Mouse (Mus musculus) liver, postnatal 0 days (tissue): Measurements from ENCODE around the gene Tnni3k. TPM values are rescaled to one million over a fixed set of nuclear protein-coding genes. Genes with fewer than 3 reads are reported as not detected.

ENCODE experiments used
- ATAC-seq: fragments of 200-750 bp; cut with Nextera tagmentation; 2 replicates; pipeline ENCODE4 v1.8.0; 2017; ENCODE audit warnings: mild to moderate bottlenecking, moderate library complexity
- DNase-seq: peaks from one replicate; pipeline ENCODE4 v3.0.0-alpha.2; 2016
- H3K27ac ChIP-seq: fragments of 300-500 bp; sonication (generic); 2 replicates; pipeline ENCODE4 v1.5.1; 2014; ENCODE audit warnings: antibody characterized with exemption, moderate library complexity, mild to moderate bottlenecking, low read depth
- H3K27me3 ChIP-seq: fragments of 300-500 bp; sonication (generic); 2 replicates; pipeline ENCODE4 v1.6.1; 2014; ENCODE audit warnings: low read length, control low read depth, mixed read lengths; ENCODE audit not compliant: insufficient read depth
- H3K36me3 ChIP-seq: fragments of 300-500 bp; sonication (generic); replicated peaks from 2 replicates; pipeline ENCODE4 v1.6.1; 2014; ENCODE audit warnings: mild to moderate bottlenecking, control low read depth, low read length, moderate library complexity, mixed read lengths; ENCODE audit not compliant: insufficient read depth
- H3K4me1 ChIP-seq: fragments of 300-500 bp; sonication (generic); 2 replicates; pipeline ENCODE4 v1.6.1; 2014; ENCODE audit warnings: antibody characterized with exemption, mild to moderate bottlenecking, control low read depth; ENCODE audit not compliant: insufficient read depth
- H3K4me2 ChIP-seq: fragments of 300-500 bp; sonication (generic); 2 replicates; pipeline ENCODE4 v1.6.1; 2014; ENCODE audit warnings: low read depth, mild to moderate bottlenecking, low read length, moderate library complexity, mixed read lengths
- H3K4me3 ChIP-seq: fragments of 300-500 bp; sonication (generic); 2 replicates; pipeline ENCODE4 v1.5.1; 2014; ENCODE audit warnings: low read depth, low read length
- H3K9ac ChIP-seq: fragments of 300-500 bp; sonication (generic); replicated peaks from 2 replicates; pipeline ENCODE4 v1.6.1; 2014; ENCODE audit warnings: mild to moderate bottlenecking, moderate library complexity
- H3K9me3 ChIP-seq: fragments of 300-500 bp; sonication (generic); 2 replicates; pipeline ENCODE4 v1.6.1; 2016; ENCODE audit warnings: mild to moderate bottlenecking, control low read depth, low read length, mixed read lengths
- CTCF ChIP-seq: sonication (generic); IDR thresholded peaks from 2 replicates; pipeline ENCODE4 v1.5.1; 2016; ENCODE audit warnings: antibody characterized with exemption, low read depth
- EP300 ChIP-seq: IDR thresholded peaks from 2 replicates; pipeline ENCODE4 v1.6.1; 2016; ENCODE audit warnings: antibody characterized with exemption, low read depth, mild to moderate bottlenecking
- WGBS: fragments of 180-500 bp; shearing (Covaris S2); extraction: QIAGEN DNeasy Blood & Tissue Kit; methylation state at CpG from one replicate; pipeline ENCODE4 v1.1.7; 2014; ENCODE audit not compliant: insufficient replicate concordance; 5-methylcytosine and 5-hydroxymethylcytosine counted together
- polyA plus RNA-seq: library from polyadenylated mRNA; unstranded; fragments of >200 nt; fragmentation: Nextera tagmentation; extraction: Ambion mirVana; gene quantifications from 2 replicates; pipeline ENCODE4 v1.2.1, GENCODE M21; 2015

The Tnni3k gene
- polyA plus RNA-seq, 1 experiment from 2014 or later, result not detected

DNA sequence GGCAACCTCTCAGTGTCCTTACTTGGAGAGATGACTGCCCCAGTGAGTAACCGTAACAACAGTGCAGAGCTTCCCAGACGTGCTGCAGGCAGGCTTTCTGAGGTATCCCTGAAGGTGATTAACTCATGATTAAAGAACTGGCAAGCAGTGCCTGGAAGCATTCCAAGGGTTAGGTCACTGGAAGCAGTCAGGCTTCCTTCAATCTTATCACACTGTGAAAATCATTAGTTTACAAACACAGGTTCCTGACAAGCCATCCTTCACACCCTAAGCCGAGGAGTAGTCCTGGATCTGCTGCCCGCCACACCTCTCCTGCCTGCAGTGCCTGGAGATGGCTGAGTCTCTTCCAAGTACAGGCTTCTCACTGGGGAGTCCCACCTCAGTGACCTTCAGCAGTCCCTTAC lies 174.7 kb downstream of the Tnni3k start:
- no peak overlapping the region for H3K9ac ChIP-seq
- no peaks in the 10 kb centered on the region for H3K9me3 ChIP-seq
- WGBS, result 57% methylated on average over 4 of the region's 4 CpGs
- H3K36me3 ChIP-seq, result no peaks in the 10 kb centered on the region
- H3K27ac ChIP-seq, result no peak overlapping the region
- H3K4me2 ChIP-seq, result no peak overlapping the region
- ATAC-seq, result no peak
- no peaks in the 10 kb centered on the region for H3K4me1 ChIP-seq
- no peak for TF ChIP-seq EP300
- no peak for TF ChIP-seq CTCF
- DNase-seq, result no peak
- no peaks in the 10 kb centered on the region for H3K27me3 ChIP-seq
- H3K4me3 ChIP-seq, result no peak overlapping the region

GRCm38 (mm10) chr3:154880108-154880507 lies 175.1 kb downstream of the Tnni3k start:
- H3K4me3 ChIP-seq, result no peak overlapping the region
- no peak overlapping the region for H3K4me2 ChIP-seq
- no peak overlapping the region for H3K27ac ChIP-seq
- 69% methylated on average over 5 of the region's 5 CpGs for WGBS
- H3K36me3 ChIP-seq, result no peaks in the 10 kb centered on the region
- no peak for TF ChIP-seq CTCF
- TF ChIP-seq EP300, result no peak
- no peaks in the 10 kb centered on the region for H3K27me3 ChIP-seq
- H3K9ac ChIP-seq, result no peak overlapping the region
- H3K4me1 ChIP-seq, result no peaks in the 10 kb centered on the region
- DNase-seq (no peak), ATAC-seq (no peak)
- H3K9me3 ChIP-seq, result no peaks in the 10 kb centered on the region

DNA sequence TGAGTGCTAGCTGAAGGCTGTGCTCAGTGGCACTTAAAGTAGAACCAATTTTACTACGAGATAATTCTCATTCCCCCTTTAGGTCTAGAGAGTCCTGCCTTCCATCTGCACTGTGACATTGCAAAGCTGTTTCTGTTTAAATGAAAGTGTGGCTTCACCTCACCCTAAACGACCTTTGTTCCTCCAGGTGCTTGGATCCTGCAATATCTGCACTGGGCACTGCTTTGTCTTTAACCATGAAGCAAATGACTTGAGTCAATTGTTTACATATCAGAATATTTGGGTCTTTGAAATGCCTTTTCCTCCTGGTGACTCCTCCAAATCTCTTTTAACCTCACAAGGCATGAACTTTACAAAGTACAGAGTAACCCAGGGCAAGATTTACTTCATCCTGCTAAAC lies 175.7 kb downstream of the Tnni3k start:
- Histone ChIP-seq H3K27ac (no peak overlapping the region), H3K4me2 (no peak overlapping the region), H3K36me3 (no peaks in the 10 kb centered on the region), H3K27me3 (no peaks in the 10 kb centered on the region), H3K9ac (no peak overlapping the region), H3K4me3 (no peak overlapping the region), H3K9me3 (no peaks in the 10 kb centered on the region), H3K4me1 (no peaks in the 10 kb centered on the region)
- DNase-seq (no peak), ATAC-seq (no peak)
- no peak for TF ChIP-seq CTCF
- no peak for TF ChIP-seq EP300
- 33% methylated on average over 2 of the region's 2 CpGs for WGBS

DNA sequence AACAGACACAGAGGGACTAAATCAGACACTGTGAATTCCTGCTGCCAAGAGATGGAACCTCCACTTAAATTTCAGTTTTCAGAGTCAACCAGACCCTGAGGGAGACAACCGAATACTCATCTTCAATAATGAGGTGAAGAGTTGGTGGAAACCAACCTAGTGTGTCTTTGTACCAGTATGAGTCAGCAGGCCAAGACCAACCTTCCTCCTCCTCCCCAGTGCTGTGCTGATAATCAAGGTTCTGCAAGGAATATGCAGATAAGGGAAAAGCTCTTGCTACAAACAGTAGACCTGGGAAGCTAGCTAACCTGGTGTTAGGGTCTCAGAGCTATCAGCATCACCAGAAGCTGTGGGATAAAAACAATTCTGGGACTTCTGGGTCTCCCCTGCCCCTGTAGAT lies 176.1 kb downstream of the Tnni3k start:
- ATAC-seq (no peak), DNase-seq (no peak)
- 71% methylated on average over 1 of the region's 1 CpGs for WGBS
- Histone ChIP-seq H3K4me2 (no peak overlapping the region), H3K4me1 (no peaks in the 10 kb centered on the region), H3K36me3 (no peaks in the 10 kb centered on the region), H3K9me3 (no peaks in the 10 kb centered on the region), H3K27ac (no peak overlapping the region), H3K27me3 (no peaks in the 10 kb centered on the region), H3K4me3 (no peak overlapping the region), H3K9ac (no peak overlapping the region)
- TF ChIP-seq CTCF (no peak), EP300 (no peak)

- TF ChIP-seq EP300 (no peak), CTCF (no peak)
These were observed 186.4 kb downstream of the Tnni3k start for GRCm38 (mm10) chr3:154868807-154869206.

GRCm38 (mm10) chr3:154861921-154862320 lies 193.3 kb downstream of the Tnni3k start:
- Histone ChIP-seq H3K4me2 (no peak overlapping the region), H3K4me3 (no peak overlapping the region), H3K9me3 (no peaks in the 10 kb centered on the region), H3K27me3 (no peaks in the 10 kb centered on the region), H3K4me1 (no peaks in the 10 kb centered on the region), H3K27ac (no peak overlapping the region), H3K36me3 (no peaks in the 10 kb centered on the region), H3K9ac (no peak overlapping the region)
- WGBS, result 77% methylated on average over 6 of the region's 6 CpGs
- TF ChIP-seq CTCF, result no peak
- TF ChIP-seq EP300, result no peak
- DNase-seq, result no peak
- no peak for ATAC-seq

More at GRCm38 (mm10) chr3:154868807-154869206, 186.4 kb downstream of the Tnni3k start:
- no peak for DNase-seq
- Histone ChIP-seq H3K4me3 (no peak overlapping the region), H3K27ac (no peak overlapping the region), H3K9me3 (no peaks in the 10 kb centered on the region), H3K36me3 (no peaks in the 10 kb centered on the region), H3K4me2 (no peak overlapping the region), H3K27me3 (no peaks in the 10 kb centered on the region), H3K4me1 (no peaks in the 10 kb centered on the region), H3K9ac (no peak overlapping the region)
- ATAC-seq, result no peak
- 77% methylated on average over 4 of the region's 4 CpGs for WGBS

DNA sequence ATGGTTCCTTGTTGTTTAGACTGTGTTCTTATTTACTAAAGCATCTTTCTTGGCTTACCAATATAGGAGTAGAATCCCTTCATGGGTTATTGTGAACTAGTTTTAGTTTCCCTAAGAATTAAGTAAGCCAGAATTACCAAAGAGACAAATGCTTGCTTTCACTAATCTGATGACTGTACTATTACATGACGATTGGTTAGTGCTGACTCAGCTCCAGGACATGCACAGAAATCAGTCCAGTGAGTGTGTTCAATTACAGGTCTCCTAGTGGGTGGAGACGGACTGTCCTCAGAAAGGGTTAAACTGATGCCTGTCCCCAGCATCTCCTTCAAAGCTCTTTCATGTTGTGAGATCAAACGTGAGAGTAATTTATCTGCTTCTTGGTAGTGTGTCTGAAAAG lies 195.5 kb downstream of the Tnni3k start:
- Histone ChIP-seq H3K4me1 (no peaks in the 10 kb centered on the region), H3K27ac (no peak overlapping the region), H3K27me3 (no peaks in the 10 kb centered on the region), H3K36me3 (no peaks in the 10 kb centered on the region), H3K4me2 (no peak overlapping the region), H3K4me3 (no peak overlapping the region), H3K9me3 (no peaks in the 10 kb centered on the region), H3K9ac (no peak overlapping the region)
- 58% methylated on average over 3 of the region's 3 CpGs for WGBS
- no peak for ATAC-seq
- no peak for DNase-seq
- TF ChIP-seq EP300 (no peak), CTCF (no peak)
